Mouse (Mus musculus) urinary bladder, adult 2 months (tissue): ENCODE results near the gene Ppp2r5a. TPM values are rescaled to one million over a fixed set of nuclear protein-coding genes. Genes with fewer than 3 reads are reported as not detected.
"Not testable (repeated sequence)": the region's sequence is repeated elsewhere in the genome, so short reads cannot be mapped to it uniquely, and the experiment has no call there.

Source experiments
- DNase-seq: peaks from one replicate; pipeline ENCODE4 v3.0.0; 2022; ENCODE audit warnings: low spot score
- polyA plus RNA-seq: library from polyadenylated mRNA; depleted of rRNA; stranded (reverse); fragments of >200 nt; gene quantifications from 2 replicates; pipeline ENCODE4 v1.2.3, GENCODE M21; 2012; rRNA removed

The Ppp2r5a gene
- polyA plus RNA-seq = 71.1 and 76.4 TPM in 2 replicates

GRCm38 (mm10) chr1:191403074-191403473 lies at the start of gene Ppp2r5a:
Ppp2r5a (minus strand) TSS chr1:191403272.
- DNase-seq = no peak

- DNase-seq = no peak
These were observed 47.5 kb upstream of the Ppp2r5a start for GRCm38 (mm10) chr1:191450614-191451013.

- DNase-seq = no peak
These were observed 46.5 kb upstream of the Ppp2r5a start for GRCm38 (mm10) chr1:191449537-191449936.

GRCm38 (mm10) chr1:191447391-191448016 lies 44.4 kb upstream of the Ppp2r5a start:
- DNase-seq = no peak

GRCm38 (mm10) chr1:191446307-191446706 lies 43.2 kb upstream of the Ppp2r5a start:
- DNase-seq = no peak

GRCm38 (mm10) chr1:191445831-191446258 lies 42.8 kb upstream of the Ppp2r5a start:
- DNase-seq = no peak

GRCm38 (mm10) chr1:191445401-191445800 lies 42.3 kb upstream of the Ppp2r5a start:
- DNase-seq = no peak

- DNase-seq = no peak
These were observed 41.4 kb upstream of the Ppp2r5a start for GRCm38 (mm10) chr1:191444467-191444866.

- no peak for DNase-seq
These were observed 35.9 kb upstream of the Ppp2r5a start for GRCm38 (mm10) chr1:191439011-191439410.

- DNase-seq = no peak
These were observed 35.5 kb upstream of the Ppp2r5a start for GRCm38 (mm10) chr1:191438546-191438945.

GRCm38 (mm10) chr1:191436647-191437046 lies 33.6 kb upstream of the Ppp2r5a start:
- no peak for DNase-seq

GRCm38 (mm10) chr1:191435359-191435758 lies 32.3 kb upstream of the Ppp2r5a start:
- DNase-seq = no peak

GRCm38 (mm10) chr1:191432531-191432930 lies 29.5 kb upstream of the Ppp2r5a start:
- no peak for DNase-seq

GRCm38 (mm10) chr1:191432023-191432422 lies 29.0 kb upstream of the Ppp2r5a start:
- no peak for DNase-seq

GRCm38 (mm10) chr1:191430121-191430520 lies 27.0 kb upstream of the Ppp2r5a start:
- DNase-seq = no peak

- DNase-seq = no peak
These were observed 22.8 kb upstream of the Ppp2r5a start for GRCm38 (mm10) chr1:191425884-191426283.

GRCm38 (mm10) chr1:191423201-191423600 lies 20.1 kb upstream of the Ppp2r5a start:
- DNase-seq = no peak

GRCm38 (mm10) chr1:191422714-191423113 lies 19.6 kb upstream of the Ppp2r5a start:
- DNase-seq = not testable (repeated sequence)

- DNase-seq = no peak
These were observed 19.1 kb upstream of the Ppp2r5a start for GRCm38 (mm10) chr1:191422164-191422563.

- no peak for DNase-seq
These were observed 18.4 kb upstream of the Ppp2r5a start for GRCm38 (mm10) chr1:191421426-191421999.

- no peak for DNase-seq
These were observed 17.9 kb upstream of the Ppp2r5a start for GRCm38 (mm10) chr1:191420930-191421404.

- no peak for DNase-seq
These were observed 17.1 kb upstream of the Ppp2r5a start for GRCm38 (mm10) chr1:191419991-191420751.

GRCm38 (mm10) chr1:191419421-191419820 lies 16.3 kb upstream of the Ppp2r5a start:
- no peak for DNase-seq
